Mouse (Mus musculus): ENCODE measurements around the gene Tesc.
A peak's percentile ranks its signal among the peaks of the same experiment; 100 is the strongest.

The Tesc gene

GRCm38 (mm10) chr5:118045385-118045784 lies 17.8 kb downstream of the Tesc start:
- no peak for DNase-seq

GRCm38 (mm10) chr5:118047091-118047757 lies 19.7 kb downstream of the Tesc start:
- DNase-seq: no peak

- DNase-seq: no peak
Measured at GRCm38 (mm10) chr5:118048412-118048811, 20.9 kb downstream of the Tesc start.

- no peak for DNase-seq
Measured at GRCm38 (mm10) chr5:118048928-118049327, 21.4 kb downstream of the Tesc start.

- DNase-seq: no peak
Measured at GRCm38 (mm10) chr5:118050743-118051142, 23.2 kb downstream of the Tesc start.

- DNase-seq: no peak
Measured at GRCm38 (mm10) chr5:118051981-118052662, 24.6 kb downstream of the Tesc start.

- DNase-seq: no peak
Measured at GRCm38 (mm10) chr5:118053205-118053604, 25.7 kb downstream of the Tesc start.

GRCm38 (mm10) chr5:118057508-118058111 lies 30.1 kb downstream of the Tesc start:
- DNase-seq: no peak

- DNase-seq: no peak
Measured at GRCm38 (mm10) chr5:118058858-118059257, 31.3 kb downstream of the Tesc start.

GRCm38 (mm10) chr5:118059646-118060045 lies 32.1 kb downstream of the Tesc start:
- no peak for DNase-seq

- no peak for DNase-seq
Measured at GRCm38 (mm10) chr5:118061391-118061790, 33.8 kb downstream of the Tesc start.

GRCm38 (mm10) chr5:118063181-118063621 lies 35.7 kb downstream of the Tesc start:
- no peak for DNase-seq

GRCm38 (mm10) chr5:118064284-118064901 lies 36.9 kb downstream of the Tesc start:
- DNase-seq: no peak

- DNase-seq: no peak
Measured at GRCm38 (mm10) chr5:118065516-118066255, 38.1 kb downstream of the Tesc start.

- DNase-seq: peak; percentile 45 to 53
Measured at GRCm38 (mm10) chr5:118066828-118067227, 39.3 kb downstream of the Tesc start.

GRCm38 (mm10) chr5:118067572-118067971 lies 40.0 kb downstream of the Tesc start:
- no peak for DNase-seq

GRCm38 (mm10) chr5:118067984-118068494 lies 40.5 kb downstream of the Tesc start:
- DNase-seq: no peak

GRCm38 (mm10) chr5:118069315-118069714 lies 41.8 kb downstream of the Tesc start:
- peak; percentile 61 to 69 for DNase-seq

- no peak for DNase-seq
Measured at GRCm38 (mm10) chr5:118071766-118072165, 44.2 kb downstream of the Tesc start.

GRCm38 (mm10) chr5:118073213-118073773 lies 45.8 kb downstream of the Tesc start:
- no peak for DNase-seq

GRCm38 (mm10) chr5:118076721-118077592 lies 49.4 kb downstream of the Tesc start:
- DNase-seq: no peak

Data from thymus, adult 18-20 months (tissue).